Mouse (Mus musculus): ENCODE data around the gene Tmem163.

DNA sequence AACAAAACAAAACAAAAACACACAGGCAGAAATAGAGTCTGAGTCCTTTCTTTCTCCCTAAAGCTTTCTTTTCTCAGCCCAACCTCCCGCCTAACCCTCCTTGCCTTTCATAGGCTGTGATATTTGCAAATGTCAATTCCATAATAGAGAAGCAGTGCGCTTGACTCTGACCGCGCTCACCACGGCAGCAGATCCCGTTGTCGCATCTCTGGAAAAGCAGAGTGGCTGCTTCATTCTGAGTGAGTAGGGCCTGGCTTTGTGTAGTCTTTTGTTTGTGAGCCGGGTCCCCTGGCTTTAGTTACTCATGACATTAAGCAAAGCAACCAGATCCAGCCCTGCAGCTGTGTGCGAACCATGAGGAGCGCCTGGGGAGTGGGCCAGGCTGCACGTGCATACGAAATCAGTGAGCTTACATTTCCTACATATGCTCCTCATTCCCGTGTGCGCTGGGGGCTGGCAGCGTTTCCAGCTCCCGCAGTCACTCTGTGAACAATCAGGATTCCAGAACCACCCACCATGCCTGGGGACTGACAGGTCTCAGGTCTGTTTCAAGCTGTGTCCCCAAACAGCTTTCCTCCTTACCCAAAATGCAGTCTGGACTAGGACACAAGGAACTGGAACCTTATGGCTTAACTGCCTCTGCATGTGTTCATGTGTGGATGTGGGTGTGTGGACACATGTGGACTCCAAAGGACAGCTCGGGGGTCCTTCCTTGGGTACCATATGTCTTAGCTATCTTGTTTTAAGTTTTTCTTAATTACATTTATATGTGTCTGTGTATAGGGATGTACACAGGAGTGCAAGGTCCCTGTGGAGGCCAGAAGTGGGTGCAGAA lies 141.9 kb downstream of the Tmem163 start:
- TF ChIP-seq CTCF (IDR thresholded peaks at IDR 0.05; ENCODE audit: control insufficient read depth, insufficient read depth, insufficient read length) (no peak), USF1 (IDR thresholded peaks at IDR 0.05; ENCODE audit: low read depth) (no peak), MYOD1 (IDR thresholded peaks at IDR 0.05; ENCODE audit: control insufficient read depth, insufficient read length, low read depth) (no peak), MAX (IDR thresholded peaks at IDR 0.05) (no peak), MYOG (IDR thresholded peaks at IDR 0.05; ENCODE audit: control insufficient read depth, extremely low read depth, insufficient read length) (no peak), FOSL1 (IDR thresholded peaks at IDR 0.05; ENCODE audit: insufficient read depth, low read length, poor library complexity, severe bottlenecking) (no peak), CEBPB (IDR thresholded peaks at IDR 0.05; ENCODE audit: low read depth) (no peak)

All from C2C12 (cell line).